Mouse (Mus musculus) hindbrain, embryonic 16.5 days (tissue): ENCODE measurements at regions not wholly inside any gene's neighbourhood (a gene's known extent, or its start where the extent isn't known, plus 50 kb on each side); places are given as distances from the start of the nearest gene placed in this dataset.

Source experiments
- ATAC-seq: fragments of 200-750 bp; cut with Nextera tagmentation; 2 replicates; pipeline ENCODE4 v1.8.0; 2017; ENCODE audit warnings: moderate TSS enrichment, moderate library complexity
- H3K27ac ChIP-seq: fragments of 300-500 bp; sonication (generic); 2 replicates; pipeline ENCODE4 v1.5.1; 2014; ENCODE audit warnings: low read depth, mild to moderate bottlenecking, control low read depth, low read length, moderate library complexity
- H3K27me3 ChIP-seq: fragments of 300-500 bp; sonication (generic); replicated peaks from 2 replicates; pipeline ENCODE4 v1.6.1; 2014; ENCODE audit warnings: low read length; ENCODE audit not compliant: control insufficient read depth, insufficient read depth
- H3K36me3 ChIP-seq: fragments of 300-500 bp; sonication (generic); 2 replicates; pipeline ENCODE4 v1.6.1; 2014; ENCODE audit warnings: mild to moderate bottlenecking, low read length, moderate library complexity, mixed read lengths; ENCODE audit not compliant: control insufficient read depth, insufficient read depth
- H3K4me1 ChIP-seq: fragments of 300-500 bp; sonication (generic); 2 replicates; pipeline ENCODE4 v1.6.1; 2014; ENCODE audit warnings: low read depth, low read length; ENCODE audit not compliant: control insufficient read depth, insufficient read depth
- H3K4me2 ChIP-seq: fragments of 300-500 bp; sonication (generic); 2 replicates; pipeline ENCODE4 v1.6.1; 2014; ENCODE audit warnings: mild to moderate bottlenecking, low read length, control low read depth, moderate library complexity
- H3K4me3 ChIP-seq: fragments of 300-500 bp; sonication (generic); 2 replicates; pipeline ENCODE4 v1.5.1; 2014; ENCODE audit warnings: mild to moderate bottlenecking, low read length, control low read depth, moderate library complexity
- H3K9ac ChIP-seq: fragments of 300-500 bp; sonication (generic); 2 replicates; pipeline ENCODE4 v1.6.1; 2014; ENCODE audit warnings: low read depth, mild to moderate bottlenecking, control low read depth, low read length, moderate library complexity
- H3K9me3 ChIP-seq: fragments of 300-500 bp; sonication (generic); 2 replicates; pipeline ENCODE4 v1.6.1; 2014; ENCODE audit warnings: mild to moderate bottlenecking, low read length, moderate library complexity; ENCODE audit not compliant: control insufficient read depth
- WGBS: fragments of 180-500 bp; shearing (Covaris S2); extraction: QIAGEN DNeasy Blood & Tissue Kit; methylation state at CpG from one replicate; pipeline ENCODE4 v1.1.7; 2014; 5-methylcytosine and 5-hydroxymethylcytosine counted together

DNA sequence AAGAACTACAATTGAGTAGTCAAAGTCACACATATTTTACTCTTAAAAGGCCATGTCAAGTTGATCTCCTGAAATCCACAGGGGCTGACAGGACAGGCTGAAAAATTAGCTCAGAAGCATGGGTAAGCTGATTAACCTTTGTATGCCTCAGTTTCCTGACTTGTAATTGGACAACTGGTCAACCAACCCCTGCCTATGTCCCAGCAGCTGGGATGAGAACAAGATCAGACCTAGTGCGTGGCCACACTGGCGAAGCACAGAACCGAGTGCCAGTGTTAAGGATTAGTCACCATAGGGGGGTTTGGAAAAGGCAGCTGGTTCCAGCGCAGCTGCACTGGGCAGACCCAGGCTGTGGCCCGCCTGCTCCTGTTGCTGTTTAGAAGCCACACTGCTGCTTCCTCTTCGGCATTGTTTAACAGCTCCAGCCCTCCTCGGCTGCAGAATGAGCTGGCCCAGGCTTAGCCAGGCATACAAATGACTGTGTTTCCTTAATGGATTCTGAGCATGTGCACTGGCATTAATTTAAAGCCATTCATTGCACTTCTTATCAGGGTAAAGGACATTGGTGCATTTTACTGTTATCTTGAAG lies 120.1 kb upstream of the Dock1 start:
- ATAC-seq, result peak; percentile 93
- H3K27me3 ChIP-seq, result no peaks in the 10 kb centered on the region
- H3K9me3 ChIP-seq, result no peaks in the 10 kb centered on the region
- 28% methylated on average over 7 of the region's 7 CpGs for WGBS
- H3K27ac ChIP-seq, result peak overlapping the region; percentile 57; the same call in 1 of the 2 replicates
- no peak overlapping the region for H3K9ac ChIP-seq
- no peaks in the 10 kb centered on the region for H3K36me3 ChIP-seq
- H3K4me2 ChIP-seq, result no peak overlapping the region
- peaks cover 17% of the 10 kb centered on the region for H3K4me1 ChIP-seq
- H3K4me3 ChIP-seq, result no peak overlapping the region

DNA sequence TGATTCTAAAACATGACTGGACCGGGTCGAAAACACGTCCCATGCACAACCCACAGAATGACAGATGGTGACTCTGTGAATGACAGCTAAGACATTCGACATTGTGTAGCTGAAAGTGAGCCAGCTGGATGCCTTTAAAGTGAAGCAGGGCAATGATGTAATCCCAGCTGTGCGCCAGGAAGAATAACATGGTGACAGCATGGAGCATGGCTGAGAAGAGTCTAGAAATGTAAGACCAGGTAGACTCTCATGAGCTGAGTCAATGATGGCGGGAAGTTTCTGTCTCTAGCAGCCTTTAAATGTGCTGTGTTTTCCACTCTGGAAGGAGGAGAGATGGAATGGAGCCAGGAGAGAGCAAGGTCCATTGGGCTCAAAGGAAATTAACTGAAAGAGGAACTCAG lies 118.4 kb upstream of the Dock1 start:
- no peak overlapping the region for H3K4me2 ChIP-seq
- H3K9me3 ChIP-seq, result no peaks in the 10 kb centered on the region
- no peak overlapping the region for H3K4me3 ChIP-seq
- no peaks in the 10 kb centered on the region for H3K27me3 ChIP-seq
- no peak overlapping the region for H3K9ac ChIP-seq
- no peak overlapping the region for H3K27ac ChIP-seq
- 46% methylated on average over 6 of the region's 6 CpGs for WGBS
- H3K36me3 ChIP-seq, result no peaks in the 10 kb centered on the region
- peaks cover 17% of the 10 kb centered on the region for H3K4me1 ChIP-seq
- ATAC-seq, result peak; percentile 27; the same call in 1 of the 2 replicates

DNA sequence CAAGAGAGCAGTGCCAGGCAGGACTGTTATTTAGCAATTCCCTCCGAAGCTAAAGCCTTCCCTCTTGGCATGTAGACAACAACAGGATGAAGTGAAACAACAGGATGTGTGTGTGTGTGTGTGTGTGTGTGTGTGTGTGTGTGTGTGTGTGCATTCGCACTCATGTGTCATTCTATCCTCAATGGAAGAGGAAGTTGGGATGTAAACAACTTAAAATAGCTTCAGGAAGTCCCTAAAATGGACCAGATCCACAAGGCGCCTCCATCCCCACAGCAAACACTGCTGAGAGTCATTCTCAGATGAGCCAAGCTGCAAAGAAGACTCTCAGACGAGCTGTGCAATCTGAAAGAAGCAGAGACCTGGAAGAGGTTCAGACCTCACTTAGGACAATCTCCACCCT lies 114.4 kb upstream of the Dock1 start:
- H3K4me2 ChIP-seq, result no peak overlapping the region
- H3K9ac ChIP-seq, result no peak overlapping the region
- ATAC-seq, result no peak
- no peaks in the 10 kb centered on the region for H3K27me3 ChIP-seq
- no peaks in the 10 kb centered on the region; the same call in 1 of the 2 replicates for H3K9me3 ChIP-seq
- no peak overlapping the region for H3K27ac ChIP-seq
- no peak overlapping the region for H3K4me3 ChIP-seq
- H3K4me1 ChIP-seq, result peaks cover 5% of the 10 kb centered on the region; the same call in 1 of the 2 replicates
- H3K36me3 ChIP-seq, result no peaks in the 10 kb centered on the region
- 68% methylated on average over 4 of the region's 4 CpGs for WGBS

DNA sequence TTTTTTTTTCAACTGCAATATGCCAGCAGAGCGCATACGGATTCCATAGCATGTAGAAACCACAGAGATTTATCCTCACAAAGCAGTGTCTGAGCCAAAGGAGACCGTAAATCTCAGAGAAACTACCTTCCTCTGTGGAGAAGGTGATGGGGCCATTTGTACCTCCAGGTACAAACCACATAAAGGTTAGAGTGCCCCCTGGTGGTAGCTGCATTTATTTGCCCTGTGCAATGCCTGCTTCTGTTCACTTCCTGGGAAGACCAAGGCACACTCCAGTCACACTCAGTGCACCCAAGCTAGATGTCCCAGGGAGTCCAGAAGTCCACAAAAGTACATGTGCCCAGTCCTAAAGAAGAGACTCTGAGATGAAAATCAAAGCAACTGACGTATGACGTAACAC lies 104.1 kb upstream of the Dock1 start:
- 71% methylated on average over 5 of the region's 5 CpGs for WGBS
- H3K4me1 ChIP-seq, result no peaks in the 10 kb centered on the region
- H3K36me3 ChIP-seq, result no peaks in the 10 kb centered on the region
- H3K27me3 ChIP-seq, result no peaks in the 10 kb centered on the region; the same call in 1 of the 2 replicates
- H3K4me3 ChIP-seq, result no peak overlapping the region
- no peak overlapping the region for H3K9ac ChIP-seq
- no peak overlapping the region for H3K27ac ChIP-seq
- no peak for ATAC-seq
- no peak overlapping the region for H3K4me2 ChIP-seq
- no peaks in the 10 kb centered on the region for H3K9me3 ChIP-seq

DNA sequence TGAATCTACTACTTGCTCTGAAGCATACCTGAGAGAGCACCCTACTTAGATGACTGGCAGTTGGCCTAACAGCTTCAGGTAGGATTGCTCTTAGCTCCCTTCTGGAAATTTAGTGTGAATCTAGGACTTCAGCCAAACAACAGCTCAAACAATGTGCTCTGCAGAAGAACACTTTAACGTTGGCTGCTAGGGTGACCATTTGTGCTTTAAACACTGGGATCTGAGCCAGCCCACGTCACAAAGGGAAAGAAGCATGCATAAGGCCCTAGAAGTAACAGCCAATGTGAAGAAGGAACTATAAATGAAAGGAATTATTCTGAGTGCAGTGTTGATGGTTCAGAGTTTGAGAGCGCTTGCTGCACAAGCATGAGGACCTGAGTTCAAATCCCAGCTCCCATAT lies 101.2 kb upstream of the Dock1 start:
- Histone ChIP-seq H3K9me3 (no peaks in the 10 kb centered on the region), H3K36me3 (no peaks in the 10 kb centered on the region), H3K4me1 (no peaks in the 10 kb centered on the region), H3K4me2 (no peak overlapping the region), H3K27ac (no peak overlapping the region), H3K27me3 (no peaks in the 10 kb centered on the region; the same call in 1 of the 2 replicates), H3K4me3 (no peak overlapping the region), H3K9ac (no peak overlapping the region)
- no peak for ATAC-seq
- 70% methylated on average over 3 of the region's 3 CpGs for WGBS

DNA sequence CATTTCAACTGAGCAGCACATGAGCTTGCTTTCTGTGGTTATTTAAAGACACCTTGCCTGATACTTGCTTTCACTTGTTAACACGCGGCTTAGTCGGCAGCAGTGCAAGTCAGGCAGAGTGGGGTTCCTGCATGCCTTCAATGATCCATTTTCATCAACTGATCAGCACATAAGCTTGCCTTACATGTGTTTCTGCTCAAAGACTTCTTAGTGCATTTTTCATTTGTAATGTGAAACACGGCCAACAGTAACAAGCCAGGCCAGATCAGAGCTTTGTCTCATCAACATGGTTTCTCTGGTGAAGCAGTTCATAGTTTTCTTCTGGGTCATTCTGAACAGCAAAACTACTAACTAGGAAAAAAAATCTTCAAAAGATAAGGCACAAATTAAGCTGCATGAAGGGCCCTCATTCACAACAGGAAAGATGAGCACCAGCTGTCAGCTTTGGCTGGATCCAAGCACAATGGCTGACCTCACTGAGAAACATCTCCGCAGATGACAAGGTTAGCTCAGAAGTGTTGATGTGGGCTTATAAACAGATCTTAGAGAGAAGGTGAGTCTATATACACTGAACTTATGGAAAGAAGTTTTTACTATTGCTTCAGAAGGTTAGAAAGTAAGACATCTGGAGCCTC lies 100.2 kb upstream of the Dock1 start:
- Histone ChIP-seq H3K4me1 (no peaks in the 10 kb centered on the region), H3K36me3 (no peaks in the 10 kb centered on the region), H3K9me3 (no peaks in the 10 kb centered on the region), H3K27me3 (no peaks in the 10 kb centered on the region; the same call in 1 of the 2 replicates), H3K4me3 (no peak overlapping the region), H3K9ac (no peak overlapping the region), H3K27ac (no peak overlapping the region), H3K4me2 (no peak overlapping the region)
- 88% methylated on average over 5 of the region's 5 CpGs for WGBS
- no peak for ATAC-seq

DNA sequence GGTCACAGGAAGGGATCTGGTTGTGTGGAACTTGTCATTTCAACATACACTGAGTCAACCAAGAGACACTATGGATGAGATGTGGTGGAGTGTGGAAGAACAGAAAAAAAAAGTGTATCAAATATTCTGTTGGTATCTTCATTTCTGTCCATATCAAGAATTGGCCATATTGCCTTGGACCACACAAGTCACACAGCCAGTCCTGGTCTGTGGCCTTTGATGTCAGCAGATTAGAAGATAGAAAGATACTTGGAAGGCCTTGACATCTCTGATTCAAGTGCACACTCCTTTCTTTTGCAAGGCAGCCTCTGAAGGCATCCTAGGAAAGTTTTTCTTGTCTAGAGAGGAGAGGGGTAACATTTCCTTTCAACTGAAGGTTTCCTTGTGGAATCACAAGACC lies 88.7 kb upstream of the Dock1 start:
- Histone ChIP-seq H3K9ac (no peak overlapping the region), H3K4me2 (no peak overlapping the region), H3K4me1 (no peaks in the 10 kb centered on the region), H3K27ac (no peak overlapping the region), H3K9me3 (no peaks in the 10 kb centered on the region), H3K27me3 (no peaks in the 10 kb centered on the region), H3K4me3 (no peak overlapping the region), H3K36me3 (no peaks in the 10 kb centered on the region)
- no peak for ATAC-seq

DNA sequence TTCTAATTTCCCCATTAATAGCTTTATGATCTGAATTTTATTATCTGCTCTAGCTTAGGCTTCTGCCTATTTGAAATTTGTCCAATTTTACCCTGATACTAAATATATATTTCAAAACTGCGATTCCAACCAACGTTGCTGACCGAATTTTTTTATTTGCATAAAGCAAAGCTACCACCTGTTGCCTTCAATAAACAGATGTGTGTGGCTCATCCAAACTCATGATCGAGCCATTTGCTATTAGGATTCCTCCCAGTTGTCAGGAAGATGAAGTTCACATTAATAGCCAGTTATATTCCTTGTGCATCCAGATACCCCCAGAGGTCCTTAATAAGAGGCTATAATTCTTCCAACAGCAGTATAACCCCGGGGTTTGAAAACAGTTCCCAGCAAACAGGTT lies 85.0 kb upstream of the Dock1 start:
- no peak overlapping the region for H3K4me2 ChIP-seq
- no peaks in the 10 kb centered on the region for H3K9me3 ChIP-seq
- no peaks in the 10 kb centered on the region for H3K4me1 ChIP-seq
- H3K27me3 ChIP-seq, result no peaks in the 10 kb centered on the region
- 77% methylated on average over 5 of the region's 5 CpGs for WGBS
- H3K36me3 ChIP-seq, result no peaks in the 10 kb centered on the region
- H3K4me3 ChIP-seq, result no peak overlapping the region
- no peak overlapping the region for H3K9ac ChIP-seq
- no peak overlapping the region for H3K27ac ChIP-seq
- ATAC-seq, result no peak

DNA sequence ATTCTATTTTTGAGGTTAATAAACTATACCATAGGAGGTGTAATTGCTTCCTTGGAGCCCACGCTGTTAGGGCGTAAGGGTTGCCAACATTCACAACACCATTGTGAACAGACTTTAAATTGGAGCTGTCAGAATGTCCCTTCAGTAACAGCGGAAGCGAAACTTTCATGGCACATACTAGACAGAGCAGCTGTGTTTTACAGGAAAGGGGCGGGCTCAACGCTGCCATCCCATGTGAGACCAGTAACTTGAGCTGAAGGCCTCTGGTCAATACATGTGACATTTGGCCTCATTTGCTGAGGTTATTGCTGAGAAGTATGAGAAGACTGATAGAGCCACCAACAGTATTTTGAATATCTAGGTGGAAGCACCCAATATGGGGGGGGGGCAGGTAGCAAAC lies 83.5 kb upstream of the Dock1 start:
- no peaks in the 10 kb centered on the region for H3K9me3 ChIP-seq
- H3K9ac ChIP-seq, result no peak overlapping the region
- no peak overlapping the region for H3K4me2 ChIP-seq
- no peak for ATAC-seq
- WGBS, result 84% methylated on average over 6 of the region's 6 CpGs
- no peaks in the 10 kb centered on the region for H3K36me3 ChIP-seq
- no peak overlapping the region for H3K27ac ChIP-seq
- H3K4me3 ChIP-seq, result no peak overlapping the region
- H3K27me3 ChIP-seq, result no peaks in the 10 kb centered on the region
- no peaks in the 10 kb centered on the region for H3K4me1 ChIP-seq
